Mouse (Mus musculus) ES-E14 (cell line): ENCODE results near the gene Cpne6. TPM values are rescaled to one million over a fixed set of nuclear protein-coding genes. Genes with fewer than 3 reads are reported as not detected.

Experiments
- DNase-seq: peaks from one replicate; pipeline ENCODE4 v3.0.0-alpha.2; 2013; ENCODE audit warnings: low read depth, low spot score
- H3K27ac ChIP-seq: 2 replicates; pipeline ENCODE4 v1.5.1; 2012; ENCODE audit warnings: low read depth, mild to moderate bottlenecking, low read length, moderate library complexity, mixed read lengths; ENCODE audit not compliant: poor library complexity, insufficient read depth, severe bottlenecking
- H3K36me3 ChIP-seq: 2 replicates; pipeline ENCODE4 v1.6.1; 2012; ENCODE audit warnings: mild to moderate bottlenecking, low read length, moderate library complexity, mixed read lengths; ENCODE audit not compliant: control insufficient read depth, poor library complexity, insufficient read depth, severe bottlenecking
- H3K4me1 ChIP-seq, 2 experiments: fragments of 150-350 bp in 1 of 2; sonication (generic) in 1 of 2; 2 replicates each; pipeline ENCODE4 v1.6.1; 2012; ENCODE audit warnings: low read length in 2 of 2, mild to moderate bottlenecking in 1 of 2, mixed read lengths in 1 of 2; ENCODE audit not compliant: control insufficient read depth in 2 of 2, insufficient read depth in 2 of 2, poor library complexity in 1 of 2
- H3K4me3 ChIP-seq, 2 experiments: fragments of 150-350 bp in 1 of 2; sonication (generic) in 1 of 2; 2 replicates each; pipeline ENCODE4 v1.5.1; 2012; ENCODE audit warnings: low read length in 2 of 2, low read depth in 1 of 2, mild to moderate bottlenecking in 1 of 2, mixed read lengths in 1 of 2; ENCODE audit not compliant: insufficient read depth in 1 of 2, poor library complexity in 1 of 2, severe bottlenecking in 1 of 2
- H3K9ac ChIP-seq: 2 replicates; pipeline ENCODE4 v1.6.1; 2012; ENCODE audit warnings: low read depth, mild to moderate bottlenecking, low read length, mixed read lengths; ENCODE audit not compliant: poor library complexity, insufficient read depth, severe bottlenecking
- H3K9me3 ChIP-seq: fragments of 150-350 bp; sonication (generic); 2 replicates; pipeline ENCODE4 v1.6.1; 2012; ENCODE audit warnings: low read depth, mild to moderate bottlenecking, low read length; ENCODE audit not compliant: control insufficient read depth, insufficient read depth
- CHD2 ChIP-seq: IDR thresholded peaks from 2 replicates; pipeline ENCODE4 v1.6.1; 2014; ENCODE audit warnings: mild to moderate bottlenecking, low read depth, low read length, inconsistent platforms
- HCFC1 ChIP-seq: IDR thresholded peaks from 2 replicates; pipeline ENCODE4 v1.6.1; 2012; ENCODE audit warnings: low read length, inconsistent platforms, borderline replicate concordance; ENCODE audit not compliant: insufficient read depth
- MAFK ChIP-seq: IDR thresholded peaks from 2 replicates; pipeline ENCODE4 v1.6.1; 2014; ENCODE audit warnings: mild to moderate bottlenecking, low read depth, low read length, inconsistent platforms; ENCODE audit not compliant: insufficient read depth
- ZC3H11A ChIP-seq: IDR thresholded peaks from 2 replicates; pipeline ENCODE4 v1.6.1; 2012; ENCODE audit warnings: low read depth, mild to moderate bottlenecking, inconsistent platforms, low read length, borderline replicate concordance
- ZNF384 ChIP-seq: IDR thresholded peaks from 2 replicates; pipeline ENCODE4 v1.6.1; 2012; ENCODE audit warnings: low read depth, low read length, inconsistent platforms
- in situ Hi-C, 2 experiments: fragments of 600-800 bp; cut with MboI; formaldehyde crosslinking; loops; one replicate each; pipeline ENCODE4 v1.15.1; 2025; ENCODE audit warnings: low sequenced_read_pairs in 2 of 2, inconsistent platforms in 1 of 2; ENCODE audit not compliant: unreplicated experiment in 2 of 2
- total RNA-seq: library from RNA; depleted of rRNA; stranded (reverse); fragments of 300-350 nt; gene quantifications from 2 replicates; pipeline ENCODE4 v1.2.3, GENCODE M21; 2012; rRNA removed

Gene Cpne6
- total RNA-seq, 1 experiment, result not detected

- Histone ChIP-seq H3K36me3 (peaks cover 28% of the 10 kb centered on the region; the same call in 1 of the 2 replicates), H3K27ac (no peak overlapping the region), H3K4me1 (peaks cover 0 to 5% of the 10 kb centered on the region in 2 experiments; a peak in 1 of 4 replicates), H3K9me3 (no peaks in the 10 kb centered on the region), H3K4me3 (no peak overlapping the region), H3K9ac (no peak overlapping the region)
- DNase-seq, result no peak
- in situ Hi-C loops, result no loop called here
- TF ChIP-seq ZNF384 (no peak), CHD2 (no peak), MAFK (no peak), ZC3H11A (no peak), HCFC1 (no peak)
These were observed 55.5 kb downstream of the Cpne6 start for GRCm38 (mm10) chr14:55565748-55566147.

Other genes starting within 250 kb of the Cpne6 start
- 14.6 and 14.9 TPM in 2 replicates for gene Dhrs4, start 31.7 kb upstream of the Cpne6 start, total RNA-seq
- 0.58 and 1.1 TPM in 2 replicates for gene Carmil3, start 19.8 kb upstream of the Cpne6 start, total RNA-seq
- not detected in 2 replicates for gene Nrl, start 14.5 kb downstream of the Cpne6 start, total RNA-seq
- gene Pck2, start 29.8 kb downstream of the Cpne6 start, total RNA-seq, result 28.5 and 108 TPM in 2 replicates
- gene Dcaf11, start 49.6 kb downstream of the Cpne6 start, total RNA-seq, result 17.5 and 28.8 TPM in 2 replicates
- not detected in 2 replicates for gene A730061H03Rik, start 50.0 kb downstream of the Cpne6 start, total RNA-seq
- 0.71 and 1.6 TPM in 2 replicates for gene Fitm1, start 65.2 kb downstream of the Cpne6 start, total RNA-seq
- gene Psme1, start 67.7 kb downstream of the Cpne6 start, total RNA-seq, result 32.8 and 59.5 TPM in 2 replicates
- gene Emc9, start 74.9 kb downstream of the Cpne6 start, total RNA-seq, result 4.9 and 9.2 TPM in 2 replicates
- gene Psme2, start 80.7 kb downstream of the Cpne6 start, total RNA-seq, result 44.0 and 74.3 TPM in 2 replicates
- 13.1 and 33.7 TPM in 2 replicates for gene Rnf31, start 81.3 kb downstream of the Cpne6 start, total RNA-seq
- 5.8 and 17.5 TPM in 2 replicates for gene Irf9, start 93.1 kb downstream of the Cpne6 start, total RNA-seq
- gene Rec8, start 107.6 kb downstream of the Cpne6 start, total RNA-seq, result 5.8 and 11.8 TPM in 2 replicates
- gene Ipo4, start 125.5 kb downstream of the Cpne6 start, total RNA-seq, result 62.9 and 111 TPM in 2 replicates
- not detected in 2 replicates for gene Gm49378, start 127.5 kb downstream of the Cpne6 start, total RNA-seq
- gene Tm9sf1, start 133.4 kb downstream of the Cpne6 start, total RNA-seq, result 41.1 and 76.1 TPM in 2 replicates
- gene Tssk4, start 139.7 kb downstream of the Cpne6 start, total RNA-seq, result not detected in 2 replicates
- 13.0 and 16.5 TPM in 2 replicates for gene Mdp1, start 150.1 kb downstream of the Cpne6 start, total RNA-seq
- 15.3 and 18.2 TPM in 2 replicates for gene Gmpr2, start 161.5 kb downstream of the Cpne6 start, total RNA-seq
- gene Nedd8, start 161.7 kb downstream of the Cpne6 start, total RNA-seq, result 187 and 253 TPM in 2 replicates
- 26.1 and 60.9 TPM in 2 replicates for gene Tinf2, start 171.4 kb downstream of the Cpne6 start, total RNA-seq
- 13.4 and 31.6 TPM in 2 replicates for gene Tgm1, start 203.5 kb downstream of the Cpne6 start, total RNA-seq
- 34.0 and 95.5 TPM in 2 replicates for gene Rabggta, start 211.8 kb downstream of the Cpne6 start, total RNA-seq
- gene Dhrs1, start 235.2 kb downstream of the Cpne6 start, total RNA-seq, result 9.6 and 18.0 TPM in 2 replicates
- 30.0 and 38.3 TPM in 2 replicates for gene Nop9, start 235.2 kb downstream of the Cpne6 start, total RNA-seq
- 2.2 and 4.1 TPM in 2 replicates for gene Cideb, start 248.0 kb downstream of the Cpne6 start, total RNA-seq